ENCODE assay signal across 8 mouse cellular contexts in the genomic region with DNA sequence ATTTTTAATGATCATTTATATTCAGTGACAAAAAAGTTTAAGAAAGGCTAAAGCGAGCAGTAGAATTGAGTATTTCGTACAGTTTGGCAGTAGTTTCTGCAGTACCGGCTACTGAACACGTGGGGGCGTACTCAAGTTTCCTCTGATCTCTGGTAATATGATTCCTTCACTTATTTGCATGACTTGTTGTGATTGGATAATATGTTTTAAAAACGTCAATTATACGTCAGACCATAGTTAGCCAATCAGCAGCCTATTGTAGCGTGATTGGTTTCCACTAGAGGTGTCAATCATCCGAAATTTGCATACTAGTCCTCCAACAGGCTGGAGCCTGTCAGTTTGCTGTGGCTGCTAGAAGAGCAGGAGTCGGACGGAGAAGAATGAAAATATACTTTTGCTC.
DNase-seq lines count a peak whose midpoint lies in the region; ATAC-seq and TF ChIP-seq lines count a peak whose summit lies in the region.

No protein-coding gene starts in this region.

- peaks cover 44% of the 10 kb centered on the region for H3K27me3 ChIP-seq in liver, embryonic 14.5 days (ENCODE audit: control insufficient read depth, insufficient read depth, low read length)

- TF ChIP-seq CTCF in liver, embryonic 14.5 days (IDR thresholded peaks at IDR 0.05; ENCODE audit: low read depth): peak; percentile 47; the same call in 1 of the 2 replicates

- no peaks in the 10 kb centered on the region for H3K9me3 ChIP-seq in liver, embryonic 14.5 days (ENCODE audit: control insufficient read depth, low read length)

- H3K27ac ChIP-seq in liver, embryonic 14.5 days: no peak overlapping the region

- ATAC-seq in liver, embryonic 14.5 days (ENCODE audit: insufficient read depth): peak; percentile 79

- no peak overlapping the region; a peak in 1 of 4 replicates for H3K4me3 ChIP-seq in liver, embryonic 14.5 days (ENCODE audit: insufficient read depth in 1 of 2, low read depth in 2 of 2, low read length in 2 of 2)

- TF ChIP-seq EP300 in liver, embryonic 14.5 days (IDR thresholded peaks at IDR 0.05; ENCODE audit: low read depth): no peak

- DNase-seq in layer of hippocampus, adult 9-11 months: peak; percentile 34
- DNase-seq in layer of hippocampus, postnatal 25 days (ENCODE audit: extremely low spot score in 1 of 2, low spot score in 1 of 2): no peak
- peak; percentile 96 for DNase-seq in embryo, embryonic 10 days (ENCODE audit: low spot score)
- peak; percentile 72 for DNase-seq in gastrocnemius, postnatal 25 days
- DNase-seq in induced T-regulatory cell, adult 2 months (ENCODE audit: low read depth): peak; percentile 80
- DNase-seq in liver, embryonic 14.5 days (ENCODE audit: low read depth in 3 of 3, low spot score in 3 of 3): peak; percentile 69 to 89 (median 80)
- DNase-seq in naive thymus-derived CD4-positive, alpha-beta T cell, adult 2 months (ENCODE audit: low read depth): peak; percentile 67
- DNase-seq in ovary, postnatal 14 days (ENCODE audit: low spot score): no peak

- H3K4me2 ChIP-seq in liver, embryonic 14.5 days (ENCODE audit: low read depth): peak overlapping the region; percentile 79

- 1% methylated on average over 11 of the region's 11 CpGs for WGBS in liver, embryonic 14.5 days (ENCODE audit: insufficient replicate concordance)

- no peaks in the 10 kb centered on the region for H3K36me3 ChIP-seq in liver, embryonic 14.5 days (replicated peaks; ENCODE audit: control insufficient read depth, insufficient read depth, low read depth)

- H3K9ac ChIP-seq in liver, embryonic 14.5 days (replicated peaks): no peak overlapping the region

- peaks cover 7 to 23% of the 10 kb centered on the region in 2 experiments for H3K4me1 ChIP-seq in liver, embryonic 14.5 days (replicated peaks; ENCODE audit: control insufficient read depth in 2 of 2, insufficient read depth in 2 of 2, low read length in 1 of 2)

Comparison
In these comparisons a context has a peak if more than half of its experiments do, and no peak if none do; other contexts are left out.
1. DNase-seq: peak in layer of hippocampus, adult 9-11 months (single experiment), embryo, embryonic 10 days (single experiment), gastrocnemius, postnatal 25 days (single experiment), induced T-regulatory cell, adult 2 months (single experiment), liver, embryonic 14.5 days (3 of 3) and naive thymus-derived CD4-positive, alpha-beta T cell, adult 2 months (single experiment); none in layer of hippocampus, postnatal 25 days (0 of 2) and ovary, postnatal 14 days (single experiment).